Mouse (Mus musculus) ES-E14 (cell line): Measurements from ENCODE around the gene Lsm10. TPM values are rescaled to one million over a fixed set of nuclear protein-coding genes. Genes with fewer than 3 reads are reported as not detected.

ENCODE experiments used
- DNase-seq: peaks from one replicate; pipeline ENCODE4 v3.0.0-alpha.2; 2013; ENCODE audit warnings: low read depth, low spot score
- H3K27ac ChIP-seq: 2 replicates; pipeline ENCODE4 v1.5.1; 2012; ENCODE audit warnings: low read depth, mild to moderate bottlenecking, low read length, moderate library complexity, mixed read lengths; ENCODE audit not compliant: poor library complexity, insufficient read depth, severe bottlenecking
- H3K36me3 ChIP-seq: 2 replicates; pipeline ENCODE4 v1.6.1; 2012; ENCODE audit warnings: mild to moderate bottlenecking, low read length, moderate library complexity, mixed read lengths; ENCODE audit not compliant: control insufficient read depth, poor library complexity, insufficient read depth, severe bottlenecking
- H3K4me1 ChIP-seq, 2 experiments: fragments of 150-350 bp in 1 of 2; sonication (generic) in 1 of 2; 2 replicates each; pipeline ENCODE4 v1.6.1; 2012; ENCODE audit warnings: low read length in 2 of 2, mild to moderate bottlenecking in 1 of 2, mixed read lengths in 1 of 2; ENCODE audit not compliant: control insufficient read depth in 2 of 2, insufficient read depth in 2 of 2, poor library complexity in 1 of 2
- H3K4me3 ChIP-seq, 2 experiments: fragments of 150-350 bp in 1 of 2; sonication (generic) in 1 of 2; 2 replicates each; pipeline ENCODE4 v1.5.1; 2012; ENCODE audit warnings: low read length in 2 of 2, low read depth in 1 of 2, mild to moderate bottlenecking in 1 of 2, mixed read lengths in 1 of 2; ENCODE audit not compliant: insufficient read depth in 1 of 2, poor library complexity in 1 of 2, severe bottlenecking in 1 of 2
- H3K9ac ChIP-seq: 2 replicates; pipeline ENCODE4 v1.6.1; 2012; ENCODE audit warnings: low read depth, mild to moderate bottlenecking, low read length, mixed read lengths; ENCODE audit not compliant: poor library complexity, insufficient read depth, severe bottlenecking
- H3K9me3 ChIP-seq: fragments of 150-350 bp; sonication (generic); 2 replicates; pipeline ENCODE4 v1.6.1; 2012; ENCODE audit warnings: low read depth, mild to moderate bottlenecking, low read length; ENCODE audit not compliant: control insufficient read depth, insufficient read depth
- CHD2 ChIP-seq: IDR thresholded peaks from 2 replicates; pipeline ENCODE4 v1.6.1; 2014; ENCODE audit warnings: mild to moderate bottlenecking, low read depth, low read length, inconsistent platforms
- HCFC1 ChIP-seq: IDR thresholded peaks from 2 replicates; pipeline ENCODE4 v1.6.1; 2012; ENCODE audit warnings: low read length, inconsistent platforms, borderline replicate concordance; ENCODE audit not compliant: insufficient read depth
- MAFK ChIP-seq: IDR thresholded peaks from 2 replicates; pipeline ENCODE4 v1.6.1; 2014; ENCODE audit warnings: mild to moderate bottlenecking, low read depth, low read length, inconsistent platforms; ENCODE audit not compliant: insufficient read depth
- ZC3H11A ChIP-seq: IDR thresholded peaks from 2 replicates; pipeline ENCODE4 v1.6.1; 2012; ENCODE audit warnings: low read depth, mild to moderate bottlenecking, inconsistent platforms, low read length, borderline replicate concordance
- ZNF384 ChIP-seq: IDR thresholded peaks from 2 replicates; pipeline ENCODE4 v1.6.1; 2012; ENCODE audit warnings: low read depth, low read length, inconsistent platforms
- in situ Hi-C, 2 experiments: fragments of 600-800 bp; cut with MboI; formaldehyde crosslinking; loops; one replicate each; pipeline ENCODE4 v1.15.1; 2025; ENCODE audit warnings: low sequenced_read_pairs in 2 of 2, inconsistent platforms in 1 of 2; ENCODE audit not compliant: unreplicated experiment in 2 of 2
- total RNA-seq: library from RNA; depleted of rRNA; stranded (reverse); fragments of 300-350 nt; gene quantifications from 2 replicates; pipeline ENCODE4 v1.2.3, GENCODE M21; 2012; rRNA removed

The Lsm10 gene
- total RNA-seq: 15.0 and 21.8 TPM in 2 replicates

DNA sequence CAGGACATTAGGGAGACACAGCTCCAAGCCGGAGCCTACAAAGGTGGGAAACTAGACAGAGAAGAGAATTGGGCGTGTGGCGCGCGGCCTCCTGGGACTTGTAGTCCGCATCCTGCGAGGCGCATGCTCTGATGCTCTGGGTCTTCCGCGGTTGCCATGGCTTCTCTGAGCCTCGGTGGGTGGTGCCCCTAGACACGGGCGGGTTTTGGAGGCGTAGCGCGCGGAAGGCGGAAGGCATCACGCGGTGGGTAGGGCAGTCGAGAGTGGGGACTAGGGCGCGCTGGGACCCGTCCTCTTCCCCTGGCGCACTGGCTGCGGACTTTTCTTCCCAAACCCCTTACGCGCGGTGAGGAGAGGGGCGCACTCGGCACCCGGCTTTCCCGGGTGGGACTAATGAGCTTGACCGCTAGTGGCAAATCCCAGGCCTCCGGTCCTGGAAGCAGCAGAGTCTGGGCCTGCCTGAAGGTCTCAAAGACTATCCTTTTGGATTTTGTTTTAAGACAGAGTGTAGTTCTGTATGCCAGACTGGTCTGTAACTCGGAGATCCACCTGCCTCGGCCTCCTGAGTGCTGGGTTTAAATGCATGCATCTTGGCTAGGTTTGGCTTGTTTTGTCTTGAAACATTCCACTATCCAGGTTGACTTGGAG is at the start of gene Lsm10:
Gene Lsm10, plus strand, starts transcription at position 160 of the 648 bp plus-strand sequence.
- peak; percentile 93 for TF ChIP-seq HCFC1
- TF ChIP-seq MAFK: no peak
- H3K36me3 ChIP-seq: peaks cover 13% of the 10 kb centered on the region; the same call in 1 of the 2 replicates
- peak; percentile 97 for DNase-seq
- peak within 1 kb of the TSS; percentile 80 for H3K4me3 ChIP-seq
- in situ Hi-C loops: no loop called here
- peak within 1 kb of the TSS; percentile 56; the same call in 1 of the 2 replicates for H3K27ac ChIP-seq
- H3K4me1 ChIP-seq: peaks cover 0 to 8% of the 10 kb centered on the region in 2 experiments; a peak in 1 of 4 replicates
- peak within 1 kb of the TSS; percentile 91 for H3K9ac ChIP-seq
- H3K9me3 ChIP-seq: no peaks in the 10 kb centered on the region

DNA sequence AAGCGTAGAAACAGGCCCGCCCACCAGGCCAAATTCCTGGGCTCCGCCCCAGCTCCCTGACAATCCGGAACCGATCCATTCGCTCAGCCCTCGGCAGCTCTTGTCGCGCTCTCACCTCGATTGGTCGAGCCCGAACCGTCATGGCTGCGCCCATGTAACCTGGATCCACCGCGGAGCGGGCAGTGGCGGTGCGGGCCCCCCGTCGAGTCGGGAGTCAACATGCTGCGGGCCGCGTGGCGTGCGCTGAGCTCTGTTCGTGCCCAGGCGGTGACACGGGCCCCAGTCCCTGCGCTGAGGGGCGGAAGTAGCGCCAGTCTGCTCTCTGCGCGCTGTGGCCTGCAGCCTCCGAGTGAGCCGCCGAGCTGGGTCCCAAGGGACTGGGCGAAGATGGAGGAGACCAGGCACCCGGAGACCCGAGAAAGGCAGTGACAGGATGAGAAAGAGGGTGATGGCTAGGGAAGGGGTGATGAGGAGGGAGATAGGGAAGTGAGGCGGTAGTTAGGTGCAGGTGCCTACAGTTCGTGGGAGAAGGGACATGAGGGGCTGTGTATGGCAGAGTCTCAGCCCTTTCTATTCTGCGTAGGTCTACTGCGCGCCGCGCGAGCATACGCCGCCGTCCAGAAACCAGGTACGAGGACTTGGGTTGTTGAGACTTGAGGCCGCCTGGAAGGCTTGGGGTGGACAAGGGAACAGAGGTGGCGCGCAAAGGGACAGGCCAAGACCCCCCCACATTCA is 49.4 kb upstream of the Lsm10 start, which contains the start of gene Mrps15:
Gene Mrps15, plus strand, starts transcription at position 75 of the 735 bp plus-strand sequence.
- peak within 1 kb of the TSS; percentile 80 for H3K9ac ChIP-seq
- H3K27ac ChIP-seq: peak within 1 kb of the TSS; percentile 15; the same call in 1 of the 2 replicates
- peaks cover 9% of the 10 kb centered on the region for H3K36me3 ChIP-seq
- in situ Hi-C loops: no loop called here
- H3K9me3 ChIP-seq: no peaks in the 10 kb centered on the region
- TF ChIP-seq ZC3H11A (no peak), MAFK (no peak), ZNF384 (no peak), HCFC1 (peak; percentile 91), CHD2 (no peak)
- H3K4me1 ChIP-seq: peaks cover 0 to 5% of the 10 kb centered on the region in 2 experiments; a peak in 2 of 4 replicates
- DNase-seq: peak; percentile 91
- peak within 1 kb of the TSS; percentile 84 to 94 for H3K4me3 ChIP-seq

DNA sequence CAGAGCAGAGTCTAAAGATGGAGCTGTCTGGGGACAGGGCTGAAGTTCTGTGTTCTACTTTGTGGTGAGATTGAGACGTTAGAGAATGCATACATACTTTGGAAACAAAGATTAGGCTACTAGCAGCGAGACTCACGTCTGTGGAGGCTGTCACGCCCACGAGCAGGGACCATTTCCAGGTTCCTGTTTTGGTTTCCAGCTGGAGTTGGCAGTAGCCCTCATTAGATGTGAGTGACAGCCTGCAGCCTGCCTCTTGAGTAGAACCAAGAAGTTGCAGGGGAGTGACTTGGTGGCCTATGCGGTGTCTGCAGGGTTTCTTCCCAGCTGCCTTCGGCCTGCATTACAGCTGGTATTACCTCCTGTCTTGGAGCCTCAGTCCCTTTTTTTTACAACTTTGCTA is 44.8 kb upstream of the Lsm10 start:
- no peaks in the 10 kb centered on the region for H3K9me3 ChIP-seq
- H3K27ac ChIP-seq: no peak overlapping the region
- H3K36me3 ChIP-seq: peaks cover 14% of the 10 kb centered on the region
- DNase-seq: no peak
- in situ Hi-C loops: no loop called here
- H3K4me3 ChIP-seq: no peak overlapping the region
- H3K9ac ChIP-seq: no peak overlapping the region
- H3K4me1 ChIP-seq: peaks cover 0 to 5% of the 10 kb centered on the region in 2 experiments; a peak in 2 of 4 replicates
- TF ChIP-seq CHD2 (no peak), ZNF384 (no peak), MAFK (no peak), HCFC1 (no peak), ZC3H11A (no peak)

DNA sequence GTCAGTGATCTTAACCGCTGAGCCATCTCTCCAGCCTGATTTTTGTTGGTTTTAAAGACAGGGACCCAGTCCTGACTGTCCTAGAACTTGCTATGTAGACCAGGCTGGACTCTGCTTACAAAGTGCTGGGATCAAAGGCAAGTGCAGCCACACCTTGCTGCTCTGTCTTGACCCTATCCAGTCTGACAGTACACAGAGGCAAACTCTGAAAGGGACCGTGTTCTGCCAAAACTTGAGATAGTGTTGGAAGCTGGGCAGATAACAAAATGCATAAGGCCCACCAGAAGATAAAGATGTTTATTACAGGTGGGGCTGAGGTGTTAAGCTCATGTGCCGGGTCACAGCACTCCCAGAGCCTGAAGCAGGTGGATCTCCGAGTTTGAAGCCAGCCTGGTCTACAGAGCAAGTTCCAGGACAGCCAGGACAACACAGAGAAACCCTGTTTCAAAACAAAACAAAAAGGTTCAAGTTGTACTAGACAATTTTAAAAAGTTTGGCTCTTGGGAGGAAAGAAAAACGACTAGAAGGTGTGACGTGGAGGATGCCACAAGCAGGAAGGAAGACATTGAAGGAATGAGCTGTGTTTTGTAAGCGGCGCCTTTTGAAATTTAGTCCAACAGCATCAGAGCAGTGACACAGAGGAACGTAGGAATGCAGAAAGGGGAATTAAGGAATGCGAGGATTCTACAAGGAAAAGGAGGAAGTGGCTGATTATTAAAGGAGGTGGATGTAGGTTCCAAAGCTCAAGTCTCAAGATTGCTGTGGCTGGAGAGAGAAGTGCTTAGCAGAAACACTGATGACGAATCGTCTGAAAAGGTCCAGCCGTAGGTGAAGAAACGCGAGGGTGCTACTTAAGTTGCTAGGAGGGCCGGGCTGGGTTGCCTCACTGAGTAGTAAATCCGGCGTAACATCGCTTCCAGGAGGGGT is 39.0 kb upstream of the Lsm10 start:
- H3K4me3 ChIP-seq: peak overlapping the region; percentile 82 to 87
- in situ Hi-C loops: no loop called here
- H3K9ac ChIP-seq: peak overlapping the region; percentile 85
- TF ChIP-seq MAFK: no peak
- no peak for TF ChIP-seq ZC3H11A
- TF ChIP-seq ZNF384: no peak
- TF ChIP-seq CHD2: no peak
- TF ChIP-seq HCFC1: no peak
- H3K9me3 ChIP-seq: no peaks in the 10 kb centered on the region
- H3K4me1 ChIP-seq: no peaks in the 10 kb centered on the region
- H3K36me3 ChIP-seq: peaks cover 6% of the 10 kb centered on the region
- DNase-seq: no peak
- no peak overlapping the region; the same call in 1 of the 2 replicates for H3K27ac ChIP-seq
